Mouse (Mus musculus): ENCODE measurements around the gene Pmvk.

The Pmvk gene

GRCm38 (mm10) chr3:89440691-89441090 lies 13.7 kb upstream of the Pmvk start:
- ChIA-PET CTCF (interaction anchor here in 2 of 4 experiments (0.6 to 1.9 kb wide), 2 partner anchors 9 to 16 kb away, joined by 3 to 5 read pairs; no protein-coding TSS in a partner anchor), POLR2A (interaction anchor here in 2 of 4 experiments (0.6 to 1.3 kb wide), 3 partner anchors 9 to 163 kb away, joined by 3 to 7 read pairs (median 3); no protein-coding TSS in a partner anchor)

GRCm38 (mm10) chr3:89448720-89449537 lies 5.4 kb upstream of the Pmvk start:
- ChIA-PET CTCF (interaction anchor here (0.6 to 3.3 kb wide), 95 partner anchors 7 to 1179 kb away, joined by 3 to 52 read pairs (median 5); partner anchors contain the start of genes Pbxip1 (in 4 of the 4), Flad1 (in 2 of the 4), Adam15 (in 1 of the 4) and Cks1b (in 1 of the 4)), POLR2A (interaction anchor here (0.6 to 7.0 kb wide), 64 partner anchors 8 to 351 kb away, joined by 3 to 82 read pairs (median 5); partner anchors contain the start of genes Pbxip1 (in 3 of the 4), Pygo2 (in 3 of the 4), Cks1b (in 2 of the 4) and Shc1 (in 2 of the 4))

- ChIA-PET CTCF (interaction anchor here (0.5 to 3.3 kb wide), 102 partner anchors 8 to 1180 kb away, joined by 3 to 52 read pairs (median 4); partner anchors contain the start of genes Pbxip1 (in 4 of the 4), Cks1b (in 2 of the 4), Flad1 (in 2 of the 4) and Kcnn3 (in 2 of the 4)), POLR2A (interaction anchor here (0.6 to 7.0 kb wide), 59 partner anchors 9 to 649 kb away, joined by 3 to 82 read pairs (median 5); partner anchors contain the start of genes Pbxip1 (in 3 of the 4), Pygo2 (in 3 of the 4), Cks1b (in 2 of the 4) and Shc1 (in 2 of the 4))
Observed at GRCm38 (mm10) chr3:89449541-89449940, 4.8 kb upstream of the Pmvk start.

GRCm38 (mm10) chr3:89451916-89452315 lies 2.4 kb upstream of the Pmvk start:
- ChIA-PET POLR2A (interaction anchor here in 3 of 4 experiments (0.7 to 7.0 kb wide), 16 partner anchors 15 to 268 kb away, joined by 3 to 82 read pairs (median 3); partner anchors contain the start of genes Pbxip1 (in 2 of the 3), Flad1 (in 1 of the 3) and Pygo2 (in 1 of the 3)), CTCF (interaction anchor here in 2 of 4 experiments (0.8 to 1.4 kb wide), 7 partner anchors 15 to 55 kb away, joined by 3 to 12 read pairs (median 4); partner anchors contain the start of gene Pbxip1 (in 1 of the 2))

- CTCF ChIA-PET: interaction anchor here (0.6 to 4.8 kb wide), 69 partner anchors 8 to 1172 kb away, joined by 3 to 81 read pairs (median 5); partner anchors contain the start of genes Cks1b (in 2 of the 4), Shc1 (in 2 of the 4), Adam15 (in 1 of the 4) and Efna3 (in 1 of the 4)
- POLR2A ChIA-PET: interaction anchor here in 3 of 4 experiments (0.6 to 6.1 kb wide), 46 partner anchors 9 to 371 kb away, joined by 3 to 40 read pairs (median 5); partner anchors contain the start of genes Cks1b (in 3 of the 3), Shc1 (in 3 of the 3), Pbxip1 (in 2 of the 3) and Pygo2 (in 2 of the 3)
Observed at GRCm38 (mm10) chr3:89455786-89456285, 1.5 kb downstream of the Pmvk start.

- ChIA-PET CTCF (interaction anchor here (0.5 to 4.8 kb wide), 131 partner anchors 9 to 841 kb away, joined by 3 to 81 read pairs (median 4); partner anchors contain the start of genes Cks1b (in 2 of the 4), Flad1 (in 2 of the 4), Kcnn3 (in 2 of the 4) and Pygo2 (in 2 of the 4)), POLR2A (interaction anchor here in 3 of 4 experiments (0.6 to 6.1 kb wide), 58 partner anchors 8 to 904 kb away, joined by 3 to 40 read pairs (median 4); partner anchors contain the start of genes Pbxip1 (in 3 of the 3), Cks1b (in 2 of the 3), Efna3 (in 2 of the 3) and Pygo2 (in 2 of the 3))
Observed at GRCm38 (mm10) chr3:89456726-89457665, 2.7 kb downstream of the Pmvk start.

GRCm38 (mm10) chr3:89458372-89458964 lies 4.1 kb downstream of the Pmvk start:
- CTCF ChIA-PET: interaction anchor here in 3 of 4 experiments (0.6 to 3.6 kb wide), 23 partner anchors 9 to 272 kb away, joined by 3 to 32 read pairs (median 4); partner anchors contain the start of genes Cks1b (in 1 of the 3), Pbxip1 (in 1 of the 3) and Shc1 (in 1 of the 3)
- POLR2A ChIA-PET: interaction anchor here in 3 of 4 experiments (0.6 to 6.1 kb wide), 42 partner anchors 8 to 343 kb away, joined by 3 to 40 read pairs (median 4); partner anchors contain the start of genes Cks1b (in 2 of the 3), Pbxip1 (in 2 of the 3), Pygo2 (in 2 of the 3) and Shc1 (in 2 of the 3)

- ChIA-PET POLR2A (interaction anchor here in 3 of 4 experiments (0.6 to 6.1 kb wide), 53 partner anchors 8 to 342 kb away, joined by 3 to 40 read pairs (median 4); partner anchors contain the start of genes Pygo2 (in 3 of the 3), Cks1b (in 2 of the 3), Pbxip1 (in 2 of the 3) and Shc1 (in 2 of the 3)), CTCF (interaction anchor here in 3 of 4 experiments (0.6 to 3.6 kb wide), 24 partner anchors 8 to 271 kb away, joined by 3 to 32 read pairs (median 4); partner anchors contain the start of genes Cks1b (in 1 of the 3), Pbxip1 (in 1 of the 3) and Shc1 (in 1 of the 3))
Observed at GRCm38 (mm10) chr3:89458965-89459807, 4.8 kb downstream of the Pmvk start.

- ChIA-PET POLR2A (interaction anchor here (0.5 to 2.6 kb wide), 22 partner anchors 9 to 825 kb away, joined by 3 to 21 read pairs (median 4); partner anchors contain the start of genes Pbxip1 (in 2 of the 4), Flad1 (in 1 of the 4), Gatad2b (in 1 of the 4) and Pmvk (in 1 of the 4)), CTCF (interaction anchor here (0.5 to 3.4 kb wide), 12 partner anchors 12 to 445 kb away, joined by 3 to 23 read pairs (median 4); partner anchors contain the start of genes Il6ra (in 1 of the 4) and Pbxip1 (in 1 of the 4))
Observed at GRCm38 (mm10) chr3:89468268-89468667, 13.9 kb downstream of the Pmvk start.

- ChIA-PET POLR2A (interaction anchor here in 3 of 4 experiments (0.6 to 1.3 kb wide), 5 partner anchors 12 to 115 kb away, joined by 3 to 4 read pairs (median 4); partner anchors contain the start of gene Pbxip1 (in 1 of the 3)), CTCF (interaction anchor here in 2 of 4 experiments (0.6 to 1.2 kb wide), 6 partner anchors 9 to 23 kb away, joined by 3 to 9 read pairs (median 4); no protein-coding TSS in a partner anchor)
Observed at GRCm38 (mm10) chr3:89472280-89472679, 17.9 kb downstream of the Pmvk start.

GRCm38 (mm10) chr3:89473838-89474237 lies 19.5 kb downstream of the Pmvk start:
- POLR2A ChIA-PET: no interaction called here
- CTCF ChIA-PET: interaction anchor here in 2 of 4 experiments (0.6 to 0.9 kb wide), 3 partner anchors 18 to 427 kb away, joined by 3 to 5 read pairs (median 4); partner anchors contain the start of gene Shc1 (in 1 of the 2)

GRCm38 (mm10) chr3:89479055-89479454 lies 24.7 kb downstream of the Pmvk start:
- ChIA-PET POLR2A (interaction anchor here in 1 of 4 experiments (1.2 kb wide), 1 partner anchor 20 kb away, joined by 3 read pairs; no protein-coding TSS in a partner anchor), CTCF (interaction anchor here in 3 of 4 experiments (0.5 to 0.8 kb wide), 3 partner anchors 13 to 379 kb away, joined by 3 to 4 read pairs (median 3); no protein-coding TSS in a partner anchor)

- POLR2A ChIA-PET: interaction anchor here (0.6 to 3.0 kb wide), 36 partner anchors 11 to 332 kb away, joined by 3 to 18 read pairs (median 4); partner anchors contain the start of genes Adam15 (in 1 of the 4), Cks1b (in 1 of the 4), Flad1 (in 1 of the 4) and Pbxip1 (in 1 of the 4)
- CTCF ChIA-PET: interaction anchor here (0.5 to 3.0 kb wide), 100 partner anchors 9 to 1521 kb away, joined by 3 to 81 read pairs (median 4); partner anchors contain the start of genes Pmvk (in 3 of the 4), Adam15 (in 2 of the 4), Efna1 (in 1 of the 4) and Efna3 (in 1 of the 4)
Observed at GRCm38 (mm10) chr3:89481488-89481887, 27.1 kb downstream of the Pmvk start.

- CTCF ChIA-PET: interaction anchor here (0.5 to 3.0 kb wide), 66 partner anchors 8 to 784 kb away, joined by 3 to 81 read pairs (median 6); partner anchors contain the start of genes Pmvk (in 3 of the 4), Adam15 (in 2 of the 4), Efna1 (in 1 of the 4) and Efna3 (in 1 of the 4)
Observed at GRCm38 (mm10) chr3:89482249-89482648, 27.9 kb downstream of the Pmvk start.

More at GRCm38 (mm10) chr3:89482249-89482648, 27.9 kb downstream of the Pmvk start:
- POLR2A ChIA-PET: interaction anchor here (0.6 to 3.0 kb wide), 21 partner anchors 15 to 318 kb away, joined by 3 to 18 read pairs (median 4); partner anchors contain the start of genes Cks1b (in 2 of the 4), Shc1 (in 2 of the 4), Adam15 (in 1 of the 4) and Pbxip1 (in 1 of the 4)
